Comparison of ENCODE assay signal across 8 mouse cellular contexts in the genomic region with DNA sequence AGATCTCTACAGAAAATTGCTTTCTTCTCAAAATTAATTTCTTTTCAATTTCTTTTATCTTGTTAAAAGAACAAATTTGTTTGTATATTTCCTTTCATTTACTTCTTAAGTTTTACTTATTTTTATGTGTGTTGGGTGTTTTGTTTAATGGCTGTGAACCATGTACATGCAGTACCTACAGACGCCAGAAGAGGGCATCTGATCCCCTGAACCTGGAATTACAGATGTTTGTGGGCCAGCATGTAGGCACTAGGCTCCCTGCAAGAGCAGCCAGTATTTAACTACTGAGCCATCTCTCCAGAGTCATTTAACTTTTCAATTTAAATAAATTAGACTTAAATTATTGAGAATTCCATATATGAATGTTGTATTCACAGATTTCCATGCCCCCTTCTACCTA.
DNase-seq lines count a peak whose midpoint lies in the region; ATAC-seq and TF ChIP-seq lines count a peak whose summit lies in the region.

No protein-coding gene starts in this region.

- H3K9me3 ChIP-seq in forebrain, embryonic 11.5 days (ENCODE audit: control insufficient read depth, low read length): no peaks in the 10 kb centered on the region
- H3K9me3 ChIP-seq in forebrain, embryonic 10.5 days: no peaks in the 10 kb centered on the region
- no peaks in the 10 kb centered on the region for H3K9me3 ChIP-seq in midbrain, postnatal 0 days (ENCODE audit: low read length)
- H3K9me3 ChIP-seq in midbrain, embryonic 11.5 days (ENCODE audit: control insufficient read depth, low read length): no peaks in the 10 kb centered on the region

- H3K4me3 ChIP-seq in forebrain, embryonic 11.5 days (ENCODE audit: low read depth, low read length): no peak overlapping the region
- H3K4me3 ChIP-seq in forebrain, embryonic 10.5 days: no peak overlapping the region
- H3K4me3 ChIP-seq in midbrain, postnatal 0 days (ENCODE audit: low read depth, low read length): no peak overlapping the region
- H3K4me3 ChIP-seq in midbrain, embryonic 11.5 days (ENCODE audit: low read depth, low read length): no peak overlapping the region

- H3K27ac ChIP-seq in forebrain, embryonic 11.5 days (ENCODE audit: low read depth, low read length): no peak overlapping the region
- H3K27ac ChIP-seq in forebrain, embryonic 10.5 days: no peak overlapping the region
- H3K27ac ChIP-seq in midbrain, postnatal 0 days (ENCODE audit: low read depth, low read length): no peak overlapping the region
- H3K27ac ChIP-seq in midbrain, embryonic 11.5 days (ENCODE audit: low read depth, low read length): no peak overlapping the region

- 3% methylated on average over 1 of the region's 1 CpGs for WGBS in forebrain, embryonic 11.5 days
- WGBS in forebrain, embryonic 10.5 days: 4% methylated on average over 1 of the region's 1 CpGs
- 9% methylated on average over 1 of the region's 1 CpGs for WGBS in midbrain, postnatal 0 days
- 0% methylated on average over 1 of the region's 1 CpGs for WGBS in midbrain, embryonic 11.5 days

- H3K4me1 ChIP-seq in forebrain, embryonic 11.5 days (replicated peaks; ENCODE audit: control insufficient read depth, insufficient read depth, low read length): no peaks in the 10 kb centered on the region
- H3K4me1 ChIP-seq in forebrain, embryonic 10.5 days: no peaks in the 10 kb centered on the region
- H3K4me1 ChIP-seq in midbrain, postnatal 0 days (ENCODE audit: insufficient read depth, low read length): no peaks in the 10 kb centered on the region
- H3K4me1 ChIP-seq in midbrain, embryonic 11.5 days (ENCODE audit: control insufficient read depth, insufficient read depth, low read length): no peaks in the 10 kb centered on the region

- no peak for ATAC-seq in forebrain, embryonic 11.5 days (replicated peaks; ENCODE audit: low FRiP score)
- ATAC-seq in midbrain, postnatal 0 days (ENCODE audit: low FRiP score): no peak
- ATAC-seq in midbrain, embryonic 11.5 days (ENCODE audit: low FRiP score): no peak

- peak; percentile 74 for TF ChIP-seq CTCF in midbrain, postnatal 0 days (IDR thresholded peaks at IDR 0.05)

- H3K9ac ChIP-seq in forebrain, embryonic 11.5 days (ENCODE audit: low read length): no peak overlapping the region
- no peak overlapping the region for H3K9ac ChIP-seq in midbrain, postnatal 0 days (replicated peaks; ENCODE audit: low read length, poor library complexity, severe bottlenecking)
- no peak overlapping the region for H3K9ac ChIP-seq in midbrain, embryonic 11.5 days (ENCODE audit: low read length)

- H3K4me2 ChIP-seq in forebrain, embryonic 11.5 days (ENCODE audit: low read depth, low read length, severe bottlenecking): no peak overlapping the region
- no peak overlapping the region for H3K4me2 ChIP-seq in midbrain, postnatal 0 days (ENCODE audit: low read depth, low read length, poor library complexity, severe bottlenecking)
- no peak overlapping the region for H3K4me2 ChIP-seq in midbrain, embryonic 11.5 days

- intact Hi-C loops in left cerebral cortex, postnatal 4 days (cut with DNase I): no loop called here

- H3K27me3 ChIP-seq in forebrain, embryonic 11.5 days (ENCODE audit: control insufficient read depth, insufficient read depth, low read length): no peaks in the 10 kb centered on the region
- H3K27me3 ChIP-seq in forebrain, embryonic 10.5 days (ENCODE audit: poor library complexity, severe bottlenecking): no peaks in the 10 kb centered on the region
- no peaks in the 10 kb centered on the region for H3K27me3 ChIP-seq in midbrain, postnatal 0 days (ENCODE audit: insufficient read depth, low read length)
- no peaks in the 10 kb centered on the region for H3K27me3 ChIP-seq in midbrain, embryonic 11.5 days (ENCODE audit: control insufficient read depth, insufficient read depth, low read length)

- no peaks in the 10 kb centered on the region for H3K36me3 ChIP-seq in forebrain, embryonic 11.5 days (ENCODE audit: control insufficient read depth, insufficient read depth, low read length)
- no peaks in the 10 kb centered on the region for H3K36me3 ChIP-seq in forebrain, embryonic 10.5 days (replicated peaks)
- no peaks in the 10 kb centered on the region for H3K36me3 ChIP-seq in midbrain, postnatal 0 days (ENCODE audit: insufficient read depth, low read length)
- H3K36me3 ChIP-seq in midbrain, embryonic 11.5 days (ENCODE audit: control insufficient read depth, insufficient read depth, low read length): no peaks in the 10 kb centered on the region

- peak; percentile 53 for DNase-seq in forebrain, embryonic 11.5 days (ENCODE audit: low spot score)
- DNase-seq in forebrain, embryonic 10.5 days (ENCODE audit: extremely low spot score, low spot score): no peak
- no peak for DNase-seq in midbrain, postnatal 0 days (ENCODE audit: low spot score)
- DNase-seq in midbrain, embryonic 11.5 days (ENCODE audit: low spot score, missing footprints): no peak
- peak; percentile 46 to 57 for DNase-seq in adrenal gland, adult 18-20 months (ENCODE audit: low spot score in 2 of 2)
- DNase-seq in embryo, embryonic 9.5 days (ENCODE audit: extremely low spot score): peak; percentile 17
- DNase-seq in left cerebral cortex, postnatal 4 days: peak; percentile 20
- peak; percentile 25 for DNase-seq in thymus, postnatal 25 days

Comparison
In these comparisons a context has a peak if more than half of its experiments do, and no peak if none do; other contexts are left out.
1. DNase-seq: peak in forebrain, embryonic 11.5 days (single experiment), adrenal gland, adult 18-20 months (2 of 2), embryo, embryonic 9.5 days (single experiment), left cerebral cortex, postnatal 4 days (single experiment) and thymus, postnatal 25 days (single experiment); none in forebrain, embryonic 10.5 days (single experiment), midbrain, postnatal 0 days (single experiment) and midbrain, embryonic 11.5 days (single experiment).